Mouse (Mus musculus): ENCODE measurements around the gene Clec4f.

- TF ChIP-seq ELF1 (IDR thresholded peaks at IDR 0.05; ENCODE audit: low read depth, low read length) (no peak), MAFK (IDR thresholded peaks at IDR 0.05; ENCODE audit: insufficient replicate concordance, low read length) (no peak), HCFC1 (IDR thresholded peaks at IDR 0.05; ENCODE audit: low read depth, low read length) (no peak)
Measured at GRCm38 (mm10) chr6:83704294-83704693, 48.3 kb upstream of the Clec4f start.
